Mouse (Mus musculus) stomach, embryonic 14.5 days (tissue): ENCODE data around the gene Eif5a. TPM values are rescaled to one million over a fixed set of nuclear protein-coding genes. Genes with fewer than 3 reads are reported as not detected.
A peak's percentile ranks its signal among the peaks of the same experiment; 100 is the strongest.

ENCODE experiments used
- ATAC-seq: fragments of 200-750 bp; cut with Nextera tagmentation; 2 replicates; pipeline ENCODE4 v1.8.0; 2017; ENCODE audit warnings: low read depth, moderate TSS enrichment; ENCODE audit not compliant: insufficient number of reproducible peaks, insufficient read depth, low FRiP score
- H3K27ac ChIP-seq: fragments of 300-500 bp; sonication (generic); 2 replicates; pipeline ENCODE4 v1.5.1; 2014; ENCODE audit warnings: mild to moderate bottlenecking, low read length, moderate library complexity, mixed read lengths
- H3K27me3 ChIP-seq: fragments of 300-500 bp; sonication (generic); 2 replicates; pipeline ENCODE4 v1.6.1; 2014; ENCODE audit warnings: low read length, control low read depth, mixed read lengths; ENCODE audit not compliant: control insufficient read depth, insufficient read depth
- H3K36me3 ChIP-seq: fragments of 300-500 bp; sonication (generic); 2 replicates; pipeline ENCODE4 v1.6.1; 2014; ENCODE audit warnings: mild to moderate bottlenecking, control low read depth, low read length, moderate library complexity, mixed read lengths; ENCODE audit not compliant: control insufficient read depth, insufficient read depth
- H3K4me1 ChIP-seq: fragments of 300-500 bp; sonication (generic); 2 replicates; pipeline ENCODE4 v1.6.1; 2014; ENCODE audit warnings: low read length, control low read depth, mixed read lengths; ENCODE audit not compliant: control insufficient read depth, insufficient read depth
- H3K4me2 ChIP-seq: fragments of 300-500 bp; sonication (generic); replicated peaks from 2 replicates; pipeline ENCODE4 v1.6.1; 2014; ENCODE audit warnings: low read depth, low read length, control low read depth
- H3K4me3 ChIP-seq: fragments of 300-500 bp; sonication (generic); 2 replicates; pipeline ENCODE4 v1.5.1; 2014; ENCODE audit warnings: low read depth, low read length, control low read depth
- H3K9ac ChIP-seq: fragments of 300-500 bp; sonication (generic); replicated peaks from 2 replicates; pipeline ENCODE4 v1.6.1; 2014; ENCODE audit warnings: low read depth, mild to moderate bottlenecking, control low read depth, low read length, moderate library complexity, mixed read lengths
- H3K9me3 ChIP-seq: fragments of 300-500 bp; sonication (generic); 2 replicates; pipeline ENCODE4 v1.6.1; 2016; ENCODE audit warnings: low read depth, low read length, control low read depth; ENCODE audit not compliant: control insufficient read depth
- WGBS: fragments of 180-500 bp; shearing (Covaris S2); extraction: QIAGEN DNeasy Blood & Tissue Kit; methylation state at CpG from one replicate; pipeline ENCODE4 v1.1.7; 2014; 5-methylcytosine and 5-hydroxymethylcytosine counted together
- microRNA-seq: library from miRNA; unstranded; fragments of <30 nt; microRNA quantifications from one replicate; pipeline ENCODE4, GENCODE M21; 2016
- polyA plus RNA-seq: library from polyadenylated mRNA; unstranded; fragments of >200 nt; fragmentation: Nextera tagmentation; extraction: Ambion mirVana; gene quantifications from 2 replicates; pipeline ENCODE4 v1.2.1, GENCODE M21; 2014

Eif5a gene
- polyA plus RNA-seq, 1 experiment from 2014 or later = 1,510 TPM

GRCm38 (mm10) chr11:69876867-69877266 is 44.9 kb downstream of the Eif5a start:
- peak overlapping the region; percentile 19 for H3K4me2 ChIP-seq
- no peaks in the 10 kb centered on the region for H3K36me3 ChIP-seq
- WGBS = 3% methylated on average over 12 of the region's 12 CpGs
- H3K4me3 ChIP-seq = no peak overlapping the region
- peak overlapping the region; percentile 28; the same call in 1 of the 2 replicates for H3K27ac ChIP-seq
- H3K9ac ChIP-seq = no peak overlapping the region
- no peaks in the 10 kb centered on the region for H3K27me3 ChIP-seq
- ATAC-seq = no peak
- peaks cover 23% of the 10 kb centered on the region for H3K4me1 ChIP-seq
- H3K9me3 ChIP-seq = no peaks in the 10 kb centered on the region

DNA sequence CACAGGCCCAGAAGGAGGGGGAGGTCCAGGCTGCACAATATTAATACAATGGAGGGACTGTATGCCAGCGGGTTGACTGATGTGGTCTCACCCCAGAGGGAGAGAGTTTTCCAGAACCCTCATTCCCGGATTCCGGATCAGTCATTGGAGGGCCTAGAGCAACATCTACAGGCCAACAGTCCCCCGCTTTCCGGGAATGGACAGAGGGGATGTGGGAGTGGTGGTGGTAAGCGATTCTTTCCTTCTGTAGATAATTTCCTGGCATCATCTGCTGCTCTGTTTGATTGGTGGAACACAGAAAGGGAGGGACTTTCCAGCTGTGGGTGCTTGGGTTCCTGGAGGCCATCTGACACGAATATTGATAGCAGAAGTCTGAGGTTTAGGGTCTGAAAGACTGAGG is 45.6 kb downstream of the Eif5a start:
- Histone ChIP-seq H3K9me3 (no peaks in the 10 kb centered on the region), H3K4me3 (no peak overlapping the region), H3K4me1 (peaks cover 20% of the 10 kb centered on the region), H3K4me2 (no peak overlapping the region), H3K27me3 (no peaks in the 10 kb centered on the region), H3K36me3 (no peaks in the 10 kb centered on the region), H3K9ac (no peak overlapping the region), H3K27ac (peak overlapping the region; percentile 28; the same call in 1 of the 2 replicates)
- WGBS = 36% methylated on average over 7 of the region's 7 CpGs
- no peak for ATAC-seq

DNA sequence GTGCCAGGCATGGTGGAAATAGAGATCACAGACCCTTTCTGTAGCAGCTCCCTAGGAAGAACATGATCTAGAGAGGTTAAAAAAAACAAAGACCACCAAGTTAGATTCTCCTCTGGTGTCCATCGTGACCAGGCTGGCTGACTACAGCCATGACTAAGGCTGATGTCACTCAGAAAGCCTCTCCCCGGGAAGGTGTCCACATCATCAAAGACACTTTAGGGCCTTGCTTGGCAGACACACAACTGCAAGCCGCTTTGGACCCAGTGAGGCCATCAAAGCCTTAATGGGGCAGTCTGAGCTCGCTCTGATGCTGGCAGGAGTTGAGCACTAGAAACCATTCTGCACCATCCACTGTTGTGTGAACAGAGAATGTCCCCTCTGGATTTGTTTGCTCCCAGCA is 49.3 kb downstream of the Eif5a start:
- H3K4me3 ChIP-seq = no peak overlapping the region
- peaks cover 7% of the 10 kb centered on the region; the same call in 1 of the 2 replicates for H3K4me1 ChIP-seq
- H3K27me3 ChIP-seq = no peaks in the 10 kb centered on the region
- WGBS = 81% methylated on average over 4 of the region's 4 CpGs
- ATAC-seq = no peak
- no peak overlapping the region for H3K27ac ChIP-seq
- no peaks in the 10 kb centered on the region for H3K36me3 ChIP-seq
- H3K9ac ChIP-seq = no peak overlapping the region
- no peak overlapping the region for H3K4me2 ChIP-seq
- H3K9me3 ChIP-seq = no peaks in the 10 kb centered on the region

- no peak overlapping the region for H3K4me3 ChIP-seq
- H3K36me3 ChIP-seq = no peaks in the 10 kb centered on the region
Observed at GRCm38 (mm10) chr11:69871822-69872221, 49.9 kb downstream of the Eif5a start.

DNA sequence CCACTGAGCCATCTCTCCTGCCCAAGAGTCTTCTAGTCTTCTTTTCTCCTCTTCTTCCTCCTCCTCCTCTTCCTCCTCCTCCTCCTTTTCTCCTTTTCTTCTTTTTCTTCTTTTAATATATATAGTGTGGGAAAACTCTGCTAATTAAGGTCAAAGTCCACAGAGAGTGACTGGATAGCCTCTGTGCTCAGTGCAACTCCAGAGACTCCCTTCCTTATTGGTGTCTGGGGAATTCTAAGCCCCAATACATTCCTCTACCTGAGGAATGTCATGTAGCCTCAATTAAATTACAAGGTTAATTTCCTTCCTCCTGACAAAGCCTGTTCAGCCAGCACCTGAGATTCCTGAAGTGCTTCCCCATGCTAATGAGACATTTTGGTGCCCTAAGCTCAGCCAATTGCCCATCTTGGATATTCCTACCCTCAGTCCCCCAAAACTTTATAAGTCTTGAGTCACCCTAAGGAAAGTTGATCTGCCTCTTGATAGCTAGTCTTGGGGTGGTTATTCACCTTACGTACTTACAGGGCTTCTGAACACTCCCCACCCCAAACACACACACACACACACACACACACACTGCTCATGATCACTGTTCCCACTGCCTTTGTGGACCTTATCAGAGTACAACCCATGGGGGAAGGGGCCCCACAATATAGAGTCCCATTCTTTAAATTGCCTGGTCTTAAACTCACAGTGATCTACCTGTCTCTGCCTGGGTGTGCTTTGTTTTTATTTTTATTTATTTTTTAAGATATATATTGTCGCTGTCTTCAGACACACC is 51.3 kb downstream of the Eif5a start:
- Histone ChIP-seq H3K4me3 (no peak overlapping the region), H3K27ac (no peak overlapping the region), H3K4me2 (no peak overlapping the region), H3K27me3 (no peaks in the 10 kb centered on the region), H3K9me3 (no peaks in the 10 kb centered on the region), H3K36me3 (no peaks in the 10 kb centered on the region), H3K4me1 (peaks cover under 1% of the 10 kb centered on the region; the same call in 1 of the 2 replicates), H3K9ac (no peak overlapping the region)
- no peak for ATAC-seq
- WGBS = 78% methylated on average over 2 of the region's 2 CpGs

More at GRCm38 (mm10) chr11:69871822-69872221, 49.9 kb downstream of the Eif5a start:
- 87% methylated on average over 7 of the region's 7 CpGs for WGBS
- H3K4me2 ChIP-seq = no peak overlapping the region
- H3K27ac ChIP-seq = no peak overlapping the region
- no peaks in the 10 kb centered on the region for H3K27me3 ChIP-seq
- no peak for ATAC-seq
- H3K9me3 ChIP-seq = no peaks in the 10 kb centered on the region
- H3K9ac ChIP-seq = no peak overlapping the region
- H3K4me1 ChIP-seq = peaks cover 7% of the 10 kb centered on the region; the same call in 1 of the 2 replicates

GRCm38 (mm10) chr11:69867335-69867734 is 54.4 kb downstream of the Eif5a start:
- no peak overlapping the region for H3K4me2 ChIP-seq
- no peaks in the 10 kb centered on the region for H3K27me3 ChIP-seq
- WGBS = 63% methylated on average over 9 of the region's 9 CpGs
- H3K4me1 ChIP-seq = no peaks in the 10 kb centered on the region
- ATAC-seq = no peak
- no peaks in the 10 kb centered on the region for H3K36me3 ChIP-seq
- no peaks in the 10 kb centered on the region for H3K9me3 ChIP-seq
- no peak overlapping the region for H3K27ac ChIP-seq
- H3K4me3 ChIP-seq = no peak overlapping the region
- no peak overlapping the region for H3K9ac ChIP-seq

Small RNA genes within 50 kb of the gene (microRNA-seq; reads per million reads assigned to microRNA genes)
- not detected for gene Mir6924

Other genes starting within 250 kb of the Eif5a start
- gene Eif4a1, start 249.5 kb downstream of the Eif5a start, polyA plus RNA-seq = 654 and 666 TPM in 2 replicates
- 88.1 and 102 TPM in 2 replicates for gene Senp3, start 239.9 kb downstream of the Eif5a start, polyA plus RNA-seq
- gene Tnfsf13, start 236.2 kb downstream of the Eif5a start, polyA plus RNA-seq = 0.67 TPM in 1 of 2 replicates, not detected in the other
- 9.9 and 11.7 TPM in 2 replicates for gene Tnfsf12, start 226.1 kb downstream of the Eif5a start, polyA plus RNA-seq
- 5.5 TPM in 2 replicates for gene Tnfsfm13, start 225.9 kb downstream of the Eif5a start, polyA plus RNA-seq
- gene Polr2a, start 163.3 kb downstream of the Eif5a start, polyA plus RNA-seq = 39.3 and 43.6 TPM in 2 replicates
- gene Slc35g3, start 160.0 kb downstream of the Eif5a start, polyA plus RNA-seq = not detected in 2 replicates
- gene Zbtb4, start 156.0 kb downstream of the Eif5a start, polyA plus RNA-seq = 3.9 and 4.0 TPM in 2 replicates
- 6.7 and 7.5 TPM in 2 replicates for gene Chrnb1, start 126.0 kb downstream of the Eif5a start, polyA plus RNA-seq
- 2.1 and 3.6 TPM in 2 replicates for gene Fgf11, start 120.1 kb downstream of the Eif5a start, polyA plus RNA-seq
- 12.2 and 15.0 TPM in 2 replicates for gene Tmem102, start 116.3 kb downstream of the Eif5a start, polyA plus RNA-seq
- not detected in 2 replicates for gene Gm39566, start 106.7 kb downstream of the Eif5a start, polyA plus RNA-seq
- gene Spem2, start 103.5 kb downstream of the Eif5a start, polyA plus RNA-seq = not detected in 2 replicates
- 0.41 TPM in 1 of 2 replicates, not detected in the other for gene Spem1, start 99.8 kb downstream of the Eif5a start, polyA plus RNA-seq
- gene Nlgn2, start 84.2 kb downstream of the Eif5a start, polyA plus RNA-seq = 10.6 and 11.9 TPM in 2 replicates
- gene Tmem256, start 83.4 kb downstream of the Eif5a start, polyA plus RNA-seq = 433 and 495 TPM in 2 replicates
- 102 and 110 TPM in 2 replicates for gene Plscr3, start 75.6 kb downstream of the Eif5a start, polyA plus RNA-seq
- 11.1 TPM in 2 replicates for gene Tnk1, start 63.2 kb downstream of the Eif5a start, polyA plus RNA-seq
- not detected in 2 replicates for gene Tmem95, start 43.9 kb downstream of the Eif5a start, polyA plus RNA-seq
- gene Kctd11, start 40.6 kb downstream of the Eif5a start, polyA plus RNA-seq = 5.0 and 5.3 TPM in 2 replicates
- gene Acap1, start 26.4 kb downstream of the Eif5a start, polyA plus RNA-seq = 3.5 and 4.0 TPM in 2 replicates
- 8.5 and 10.4 TPM in 2 replicates for gene 2810408A11Rik, start 21.0 kb downstream of the Eif5a start, polyA plus RNA-seq
- 12.6 and 12.7 TPM in 2 replicates for gene Neurl4, start 20.9 kb downstream of the Eif5a start, polyA plus RNA-seq
- 71.3 and 80.0 TPM in 2 replicates for gene Gps2, start 8.1 kb downstream of the Eif5a start, polyA plus RNA-seq
- gene Ybx2, start 13.8 kb upstream of the Eif5a start, polyA plus RNA-seq = 6.6 and 8.9 TPM in 2 replicates
- 31.3 and 31.5 TPM in 2 replicates for gene Slc2a4, start 26.2 kb upstream of the Eif5a start, polyA plus RNA-seq
- 196 and 205 TPM in 2 replicates for gene Cldn7, start 42.8 kb upstream of the Eif5a start, polyA plus RNA-seq
- gene Ctdnep1, start 59.2 kb upstream of the Eif5a start, polyA plus RNA-seq = 27.2 and 29.5 TPM in 2 replicates
- gene Elp5, start 60.6 kb upstream of the Eif5a start, polyA plus RNA-seq = 104 and 111 TPM in 2 replicates
- gene Gabarap, start 69.2 kb upstream of the Eif5a start, polyA plus RNA-seq = 496 and 523 TPM in 2 replicates
- 40.2 and 47.9 TPM in 2 replicates for gene Phf23, start 73.8 kb upstream of the Eif5a start, polyA plus RNA-seq
- gene Dvl2, start 78.6 kb upstream of the Eif5a start, polyA plus RNA-seq = 29.0 and 29.9 TPM in 2 replicates
- 61.3 and 62.7 TPM in 2 replicates for gene Acadvl, start 93.5 kb upstream of the Eif5a start, polyA plus RNA-seq
- gene Dlg4, start 95.0 kb upstream of the Eif5a start, polyA plus RNA-seq = 12.4 and 13.8 TPM in 2 replicates
- gene Asgr1, start 132.1 kb upstream of the Eif5a start, polyA plus RNA-seq = not detected in 2 replicates
- 0.54 TPM in 1 of 2 replicates, not detected in the other for gene Asgr2, start 170.7 kb upstream of the Eif5a start, polyA plus RNA-seq
- 0.25 and 0.29 TPM in 2 replicates for gene Mgl2, start 208.4 kb upstream of the Eif5a start, polyA plus RNA-seq
- 0.98 and 1.0 TPM in 2 replicates for gene Clec10a, start 234.2 kb upstream of the Eif5a start, polyA plus RNA-seq